Mouse (Mus musculus): Measurements from ENCODE around the gene Zfp768. TPM values are rescaled to one million over a fixed set of nuclear protein-coding genes. Genes with fewer than 3 reads are reported as not detected.

Zfp768 gene
- polyA plus RNA-seq, 1 experiment from 2014 or later = 7.5 TPM

DNA sequence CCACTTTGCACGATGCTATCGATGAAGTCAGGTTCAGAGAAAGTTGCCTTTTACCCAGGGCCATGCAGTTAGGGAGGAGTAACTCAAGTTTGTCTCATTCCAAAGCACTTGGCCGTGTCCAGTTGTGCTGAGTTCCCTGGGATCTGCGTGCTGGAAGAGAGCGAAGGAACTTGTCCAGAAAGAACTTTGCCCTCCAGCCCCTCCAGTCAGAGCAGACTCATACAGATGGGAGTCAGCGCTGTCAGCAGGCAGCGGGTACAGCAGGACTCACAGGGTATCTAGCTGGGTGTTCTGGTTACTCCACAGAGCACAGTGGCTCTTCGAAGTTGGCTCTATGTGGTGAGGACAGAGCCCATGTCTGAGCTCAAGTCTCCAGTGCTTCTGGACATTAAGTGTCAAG is 19.8 kb downstream of the Zfp768 start:
- 86% methylated on average over 8 of the region's 8 CpGs for whole genome bisulfite sequencing
- no peak overlapping the region for H3K4me2 ChIP-seq
- no peaks in the 10 kb centered on the region for H3K27me3 ChIP-seq (ENCODE audit: control insufficient read depth, insufficient read depth, low read length)
- H3K27ac ChIP-seq (ENCODE audit: low read depth, low read length) = no peak overlapping the region
- no peaks in the 10 kb centered on the region for H3K9me3 ChIP-seq (ENCODE audit: control insufficient read depth, low read length)
- DNase-seq (ENCODE audit: low spot score, missing footprints) (no peak), ATAC-seq (ENCODE audit: low FRiP score) (no peak)
- H3K4me3 ChIP-seq (ENCODE audit: low read depth, low read length) = no peak overlapping the region
- H3K9ac ChIP-seq (ENCODE audit: low read length) = no peak overlapping the region
- peaks cover 4% of the 10 kb centered on the region; the same call in 1 of the 2 replicates for H3K4me1 ChIP-seq (ENCODE audit: control insufficient read depth, insufficient read depth, low read length)
- no peaks in the 10 kb centered on the region for H3K36me3 ChIP-seq (ENCODE audit: control insufficient read depth, insufficient read depth, low read length)

GRCm38 (mm10) chr7:127324944-127325343 is 20.4 kb downstream of the Zfp768 start:
- Histone ChIP-seq H3K4me3 (ENCODE audit: low read depth, low read length) (no peak overlapping the region), H3K9me3 (ENCODE audit: control insufficient read depth, low read length) (no peaks in the 10 kb centered on the region), H3K27ac (ENCODE audit: low read depth, low read length) (no peak overlapping the region), H3K27me3 (ENCODE audit: control insufficient read depth, insufficient read depth, low read length) (no peaks in the 10 kb centered on the region), H3K4me2 (no peak overlapping the region), H3K9ac (ENCODE audit: low read length) (no peak overlapping the region), H3K36me3 (ENCODE audit: control insufficient read depth, insufficient read depth, low read length) (no peaks in the 10 kb centered on the region), H3K4me1 (ENCODE audit: control insufficient read depth, insufficient read depth, low read length) (peaks cover 4% of the 10 kb centered on the region; the same call in 1 of the 2 replicates)
- no peak for ATAC-seq (ENCODE audit: low FRiP score)
- DNase-seq (ENCODE audit: low spot score, missing footprints) = no peak
- WGBS = 88% methylated on average over 7 of the region's 7 CpGs

DNA sequence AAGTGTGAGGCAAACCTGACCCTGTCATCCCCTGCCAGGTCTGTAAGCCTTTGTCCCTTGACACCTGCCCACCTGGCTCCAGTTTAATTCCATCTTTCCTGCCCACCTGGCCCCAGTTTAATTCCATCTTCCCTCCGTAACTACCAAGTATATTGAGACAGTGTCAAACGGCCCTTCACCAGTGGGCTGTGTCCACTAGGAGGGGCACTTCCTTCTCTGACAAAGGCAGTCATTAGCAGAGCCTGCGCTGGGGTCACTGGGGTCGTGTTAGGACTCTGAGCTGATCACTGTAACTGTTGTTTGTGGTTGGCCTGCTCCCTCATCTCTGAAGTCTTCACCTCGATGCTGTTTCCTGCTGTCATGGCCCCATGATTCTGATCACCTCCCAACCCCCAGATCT is 23.3 kb downstream of the Zfp768 start:
- no peak overlapping the region for H3K9ac ChIP-seq (ENCODE audit: low read length)
- H3K4me1 ChIP-seq (ENCODE audit: control insufficient read depth, insufficient read depth, low read length) = peaks cover 4% of the 10 kb centered on the region; the same call in 1 of the 2 replicates
- no peaks in the 10 kb centered on the region for H3K27me3 ChIP-seq (ENCODE audit: control insufficient read depth, insufficient read depth, low read length)
- H3K36me3 ChIP-seq (ENCODE audit: control insufficient read depth, insufficient read depth, low read length) = no peaks in the 10 kb centered on the region
- no peak overlapping the region for H3K4me2 ChIP-seq
- no peaks in the 10 kb centered on the region for H3K9me3 ChIP-seq (ENCODE audit: control insufficient read depth, low read length)
- H3K27ac ChIP-seq (ENCODE audit: low read depth, low read length) = no peak overlapping the region
- H3K4me3 ChIP-seq (ENCODE audit: low read depth, low read length) = no peak overlapping the region
- ATAC-seq (ENCODE audit: low FRiP score) (no peak), DNase-seq (ENCODE audit: low spot score, missing footprints) (no peak)
- 46% methylated on average over 5 of the region's 5 CpGs for WGBS

DNA sequence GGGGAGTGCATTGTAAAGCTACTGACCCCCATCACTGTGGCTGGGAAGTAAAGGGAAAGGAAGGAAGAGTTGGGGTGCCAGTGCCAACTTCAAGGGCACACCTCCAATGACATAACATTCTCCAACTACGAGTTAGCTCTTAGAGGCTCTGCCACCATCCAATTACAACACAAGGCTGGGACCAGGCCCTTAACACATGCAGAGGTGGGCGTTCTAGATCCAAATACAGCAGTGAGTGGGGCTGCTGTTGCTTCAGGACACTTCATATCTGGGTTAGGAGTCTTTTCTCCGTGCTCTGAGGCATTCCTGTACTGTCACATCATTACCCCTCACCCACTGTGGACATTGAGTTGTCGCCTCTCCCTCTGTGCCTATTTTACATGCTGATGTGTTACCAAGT is 24.3 kb downstream of the Zfp768 start:
- H3K36me3 ChIP-seq (ENCODE audit: control insufficient read depth, insufficient read depth, low read length) = no peaks in the 10 kb centered on the region

DNA sequence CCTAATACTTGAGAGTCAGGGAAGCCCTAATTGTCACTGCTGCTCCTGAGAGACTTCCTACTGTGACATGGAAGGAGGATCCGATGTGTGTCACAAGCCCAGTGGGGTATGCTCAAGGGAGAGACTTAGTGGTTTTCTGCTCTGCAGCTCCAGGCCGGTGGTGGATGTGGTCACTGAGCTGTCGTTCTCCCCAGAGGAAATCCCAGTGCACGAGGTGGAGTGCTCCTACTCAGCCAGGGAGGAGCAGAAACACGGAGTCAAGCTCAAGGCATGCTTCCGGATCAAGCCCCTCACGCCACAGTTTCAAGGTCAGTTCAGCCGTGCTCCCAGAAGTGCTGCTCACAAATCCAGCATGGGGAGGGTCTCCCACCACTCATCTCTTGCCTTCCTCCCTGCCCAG is 31.5 kb downstream of the Zfp768 start:
- H3K36me3 ChIP-seq (ENCODE audit: control insufficient read depth, insufficient read depth, low read length) = no peaks in the 10 kb centered on the region
- ATAC-seq (ENCODE audit: low FRiP score) (no peak), DNase-seq (ENCODE audit: low spot score, missing footprints) (no peak)
- H3K4me2 ChIP-seq = no peak overlapping the region
- no peaks in the 10 kb centered on the region for H3K27me3 ChIP-seq (ENCODE audit: control insufficient read depth, insufficient read depth, low read length)
- no peaks in the 10 kb centered on the region for H3K4me1 ChIP-seq (ENCODE audit: control insufficient read depth, insufficient read depth, low read length)
- no peak overlapping the region for H3K9ac ChIP-seq (ENCODE audit: low read length)
- no peaks in the 10 kb centered on the region for H3K9me3 ChIP-seq (ENCODE audit: control insufficient read depth, low read length)
- WGBS = 37% methylated on average over 8 of the region's 8 CpGs
- H3K4me3 ChIP-seq (ENCODE audit: low read depth, low read length) = no peak overlapping the region
- H3K27ac ChIP-seq (ENCODE audit: low read depth, low read length) = no peak overlapping the region

More for the DNA sequence above, 24.3 kb downstream of the Zfp768 start:
- WGBS = 83% methylated on average over 4 of the region's 4 CpGs
- ATAC-seq (ENCODE audit: low FRiP score) (no peak), DNase-seq (ENCODE audit: low spot score, missing footprints) (no peak)
- H3K4me2 ChIP-seq = no peak overlapping the region
- no peak overlapping the region for H3K4me3 ChIP-seq (ENCODE audit: low read depth, low read length)
- H3K9ac ChIP-seq (ENCODE audit: low read length) = no peak overlapping the region
- H3K9me3 ChIP-seq (ENCODE audit: control insufficient read depth, low read length) = no peaks in the 10 kb centered on the region
- no peak overlapping the region for H3K27ac ChIP-seq (ENCODE audit: low read depth, low read length)
- H3K4me1 ChIP-seq (ENCODE audit: control insufficient read depth, insufficient read depth, low read length) = peaks cover 3% of the 10 kb centered on the region; the same call in 1 of the 2 replicates
- no peaks in the 10 kb centered on the region for H3K27me3 ChIP-seq (ENCODE audit: control insufficient read depth, insufficient read depth, low read length)

GRCm38 (mm10) chr7:127309951-127310350 is 35.4 kb downstream of the Zfp768 start:
- Histone ChIP-seq H3K36me3 (ENCODE audit: control insufficient read depth, insufficient read depth, low read length) (no peaks in the 10 kb centered on the region), H3K9ac (ENCODE audit: low read length) (no peak overlapping the region), H3K27ac (ENCODE audit: low read depth, low read length) (no peak overlapping the region), H3K4me2 (no peak overlapping the region), H3K9me3 (ENCODE audit: control insufficient read depth, low read length) (no peaks in the 10 kb centered on the region), H3K4me3 (ENCODE audit: low read depth, low read length) (no peak overlapping the region), H3K27me3 (ENCODE audit: control insufficient read depth, insufficient read depth, low read length) (no peaks in the 10 kb centered on the region), H3K4me1 (ENCODE audit: control insufficient read depth, insufficient read depth, low read length) (no peaks in the 10 kb centered on the region)
- ATAC-seq (ENCODE audit: low FRiP score) = no peak
- DNase-seq (ENCODE audit: low spot score, missing footprints) = no peak
- 75% methylated on average over 12 of the region's 12 CpGs for WGBS

GRCm38 (mm10) chr7:127308887-127309286 is 36.5 kb downstream of the Zfp768 start:
- peak; percentile 55; the same call in 1 of the 2 replicates for ATAC-seq (ENCODE audit: low FRiP score)
- Histone ChIP-seq H3K4me2 (no peak overlapping the region), H3K4me3 (ENCODE audit: low read depth, low read length) (no peak overlapping the region), H3K27ac (ENCODE audit: low read depth, low read length) (no peak overlapping the region), H3K9me3 (ENCODE audit: control insufficient read depth, low read length) (no peaks in the 10 kb centered on the region), H3K36me3 (ENCODE audit: control insufficient read depth, insufficient read depth, low read length) (no peaks in the 10 kb centered on the region), H3K9ac (ENCODE audit: low read length) (no peak overlapping the region), H3K27me3 (ENCODE audit: control insufficient read depth, insufficient read depth, low read length) (no peaks in the 10 kb centered on the region), H3K4me1 (ENCODE audit: control insufficient read depth, insufficient read depth, low read length) (no peaks in the 10 kb centered on the region)
- DNase-seq (ENCODE audit: low spot score, missing footprints) = peak; percentile 94
- 69% methylated on average over 4 of the region's 4 CpGs for WGBS

- Histone ChIP-seq H3K27ac (ENCODE audit: low read depth, low read length) (no peak overlapping the region), H3K36me3 (ENCODE audit: control insufficient read depth, insufficient read depth, low read length) (no peaks in the 10 kb centered on the region), H3K4me3 (ENCODE audit: low read depth, low read length) (no peak overlapping the region), H3K4me2 (no peak overlapping the region), H3K9ac (ENCODE audit: low read length) (no peak overlapping the region), H3K4me1 (ENCODE audit: control insufficient read depth, insufficient read depth, low read length) (no peaks in the 10 kb centered on the region), H3K27me3 (ENCODE audit: control insufficient read depth, insufficient read depth, low read length) (no peaks in the 10 kb centered on the region), H3K9me3 (ENCODE audit: control insufficient read depth, low read length) (no peaks in the 10 kb centered on the region)
- WGBS = 81% methylated on average over 2 of the region's 2 CpGs
- no peak for ATAC-seq (ENCODE audit: low FRiP score)
- DNase-seq (ENCODE audit: low spot score, missing footprints) = no peak
These were observed 37.0 kb downstream of the Zfp768 start for GRCm38 (mm10) chr7:127308431-127308830.

DNA sequence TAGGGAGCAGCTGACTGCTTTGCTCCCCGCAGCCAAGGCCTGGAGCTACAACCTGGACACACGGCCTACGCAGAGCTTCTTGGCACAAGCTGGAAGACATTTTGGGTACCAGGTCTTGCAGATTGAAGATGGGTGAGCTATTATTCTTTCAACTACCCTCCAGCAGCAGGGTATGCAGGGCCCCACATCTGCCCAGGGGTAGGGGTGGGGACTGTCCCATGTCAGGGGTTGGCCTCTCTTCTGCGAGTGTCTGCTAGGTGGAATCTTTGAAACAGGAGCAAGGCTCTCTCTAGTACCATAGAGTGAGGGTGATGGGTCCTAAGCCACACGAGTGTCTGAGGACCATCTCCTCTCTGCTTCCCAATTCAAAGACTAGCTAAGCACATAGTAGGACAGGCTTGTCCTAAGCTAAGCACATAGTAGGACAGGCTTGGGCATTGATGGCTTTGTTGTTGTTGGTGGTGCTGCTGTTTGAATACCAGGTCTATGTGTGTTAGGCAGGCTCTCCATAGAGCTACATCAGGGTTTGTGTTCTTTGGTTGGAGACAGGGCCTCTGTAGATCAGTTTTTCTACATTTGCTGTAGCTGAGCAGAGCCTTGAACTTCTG is 47.7 kb downstream of the Zfp768 start:
- H3K36me3 ChIP-seq (ENCODE audit: control insufficient read depth, insufficient read depth, low read length) = no peaks in the 10 kb centered on the region
- H3K4me2 ChIP-seq = no peak overlapping the region
- H3K27ac ChIP-seq (ENCODE audit: low read depth, low read length) = no peak overlapping the region
- no peaks in the 10 kb centered on the region for H3K9me3 ChIP-seq (ENCODE audit: control insufficient read depth, low read length)
- H3K4me1 ChIP-seq (ENCODE audit: control insufficient read depth, insufficient read depth, low read length) = no peaks in the 10 kb centered on the region
- H3K4me3 ChIP-seq (ENCODE audit: low read depth, low read length) = no peak overlapping the region
- H3K9ac ChIP-seq (ENCODE audit: low read length) = no peak overlapping the region
- ATAC-seq (ENCODE audit: low FRiP score) = no peak
- H3K27me3 ChIP-seq (ENCODE audit: control insufficient read depth, insufficient read depth, low read length) = no peaks in the 10 kb centered on the region
- no peak for DNase-seq (ENCODE audit: low spot score, missing footprints)
- WGBS = 95% methylated on average over 5 of the region's 5 CpGs

Data from midbrain, embryonic 11.5 days (tissue).